ENCODE assay signal across 18 mouse cellular contexts in the genomic region with DNA sequence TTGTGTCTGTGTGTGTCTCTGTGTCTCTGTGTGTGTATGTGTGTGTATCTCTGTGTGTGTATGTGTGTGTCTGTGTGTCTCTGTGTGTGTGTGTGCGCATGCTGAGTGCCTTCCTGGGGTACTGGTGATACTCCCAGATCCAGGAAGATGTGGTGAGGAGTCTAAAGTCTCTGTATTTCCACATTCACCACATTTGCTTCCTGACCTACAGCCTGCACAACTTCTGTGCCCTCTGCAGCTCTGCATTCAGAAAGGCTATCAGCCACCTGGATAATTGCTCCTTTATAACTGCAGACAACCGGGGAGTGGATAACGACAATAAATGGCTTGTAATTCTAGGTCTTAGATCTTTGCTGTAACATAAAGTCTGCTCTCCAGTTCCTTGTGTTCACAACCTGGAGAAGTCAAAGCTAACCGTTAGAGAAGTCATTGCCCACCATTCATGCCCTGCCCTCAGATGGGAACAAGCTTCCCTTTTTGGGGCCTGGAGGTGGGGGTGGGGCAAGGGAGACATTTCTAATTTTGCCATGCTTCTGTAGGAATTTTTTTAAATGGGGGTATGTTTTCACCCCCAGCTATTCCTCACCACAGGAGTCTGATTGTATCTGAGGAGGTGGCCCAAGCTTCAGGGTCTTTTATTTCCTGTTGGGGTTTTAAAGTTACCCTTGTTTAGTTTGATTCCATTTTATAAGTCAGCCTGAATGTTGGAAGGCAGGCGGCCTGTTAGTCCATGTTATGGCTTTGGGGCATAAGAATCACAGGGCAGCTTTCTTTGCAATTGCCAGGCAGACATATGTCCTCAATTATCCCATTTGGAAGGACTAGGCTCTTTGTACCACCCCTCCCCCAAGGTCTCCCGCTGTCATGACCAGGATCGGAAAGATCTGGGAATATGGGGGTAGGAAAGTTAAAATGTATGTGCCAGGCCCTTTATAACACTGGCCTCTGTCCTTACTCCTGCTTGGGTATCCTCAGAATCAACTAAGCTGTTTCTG. TPM values are rescaled to one million over a fixed set of nuclear protein-coding genes. Genes with fewer than 3 reads are reported as not detected.
DNase-seq lines count a peak whose midpoint lies in the region; ATAC-seq and TF ChIP-seq lines count a peak whose summit lies in the region.
"Had no signal": no experiment of that assay in that cellular context is flagged by ENCODE, and none has a peak within 500 bp of the region (broad histone marks: within the 10 kb centered on the region; RNA-seq: fewer than 3 reads in every experiment).

No protein-coding gene starts in this region.

- ATAC-seq in embryonic facial prominence, embryonic 13.5 days (ENCODE audit: insufficient number of reproducible peaks, insufficient read depth, low FRiP score, low TSS enrichment, low read depth) = peak; percentile 33; the same call in 1 of the 2 replicates
- peak; percentile 68 for ATAC-seq in intestine, postnatal 0 days
- ATAC-seq in erythroid progenitor cell, adult 5-6 weeks (replicated peaks; ENCODE audit: low FRiP score, poor library complexity, severe bottlenecking) = no peak
- ATAC-seq: activated CD4-positive, CD25-positive, alpha-beta regulatory T cell, adult 4 months; CD4-positive, CD25-positive, alpha-beta regulatory T cell, adult 4 months; liver, embryonic 12.5 days; lung, postnatal 0 days had no signal

- H3K4me1 ChIP-seq in embryonic facial prominence, embryonic 13.5 days = peaks cover 93% of the 10 kb centered on the region
- H3K4me1 ChIP-seq in intestine, postnatal 0 days (replicated peaks; ENCODE audit: control insufficient read depth, insufficient read depth, low read length) = no peaks in the 10 kb centered on the region
- H3K4me1 ChIP-seq: liver, embryonic 12.5 days had no signal

- H3K9me3 ChIP-seq in embryonic facial prominence, embryonic 13.5 days = no peaks in the 10 kb centered on the region
- H3K9me3 ChIP-seq in intestine, postnatal 0 days (ENCODE audit: control insufficient read depth) = no peaks in the 10 kb centered on the region
- H3K9me3 ChIP-seq: heart, embryonic 15.5 days; hindbrain, embryonic 15.5 days; liver, embryonic 12.5 days had no signal

- no peaks in the 10 kb centered on the region for H3K27me3 ChIP-seq in embryonic facial prominence, embryonic 13.5 days
- no peaks in the 10 kb centered on the region for H3K27me3 ChIP-seq in intestine, postnatal 0 days (replicated peaks; ENCODE audit: control insufficient read depth, insufficient read depth, low read length)
- H3K27me3 ChIP-seq: heart, embryonic 15.5 days; hindbrain, embryonic 15.5 days had no signal

- DNase-seq in 3T3-L1 (ENCODE audit: low read depth, low spot score) (peak; percentile 29), adipocyte (ENCODE audit: low spot score) (peak; percentile 36)
- no peak for DNase-seq in natural killer cell, adult 2 months (ENCODE audit: low spot score in 2 of 2)
- no peak for DNase-seq in urinary bladder, postnatal 14 days (ENCODE audit: low spot score)
- no peak for DNase-seq in frontal cortex, postnatal 10 days (ENCODE audit: low spot score in 2 of 2)
- DNase-seq: kidney, postnatal 25 days; right cerebral cortex, postnatal 4 days; thymus, postnatal 14 days had no signal

- peak overlapping the region; percentile 23 for H3K4me2 ChIP-seq in embryonic facial prominence, embryonic 13.5 days
- no peak overlapping the region for H3K4me2 ChIP-seq in intestine, postnatal 0 days (replicated peaks; ENCODE audit: low read depth)
- H3K4me2 ChIP-seq: heart, embryonic 15.5 days; hindbrain, embryonic 15.5 days; liver, embryonic 12.5 days; midbrain, embryonic 11.5 days had no signal

- peaks cover 2% of the 10 kb centered on the region; the same call in 1 of the 2 replicates for H3K36me3 ChIP-seq in embryonic facial prominence, embryonic 13.5 days
- no peaks in the 10 kb centered on the region for H3K36me3 ChIP-seq in intestine, postnatal 0 days (ENCODE audit: control insufficient read depth, insufficient read depth)
- H3K36me3 ChIP-seq: heart, embryonic 15.5 days; hindbrain, embryonic 15.5 days; liver, embryonic 12.5 days had no signal

- no peak overlapping the region for H3K9ac ChIP-seq in embryonic facial prominence, embryonic 13.5 days
- H3K9ac ChIP-seq in intestine, postnatal 0 days (ENCODE audit: low read depth, low read length) = no peak overlapping the region
- H3K9ac ChIP-seq: heart, embryonic 15.5 days; hindbrain, embryonic 15.5 days; liver, embryonic 12.5 days had no signal

- 30% methylated on average over 7 of the region's 7 CpGs for WGBS in embryonic facial prominence, embryonic 13.5 days
- 56% methylated on average over 7 of the region's 7 CpGs for WGBS in intestine, postnatal 0 days

- peak overlapping the region; percentile 79 for H3K27ac ChIP-seq in embryonic facial prominence, embryonic 13.5 days
- H3K27ac ChIP-seq in intestine, postnatal 0 days (ENCODE audit: low read depth, low read length) = no peak overlapping the region
- H3K27ac ChIP-seq: heart, embryonic 15.5 days; hindbrain, embryonic 15.5 days; liver, embryonic 12.5 days had no signal

- no peak overlapping the region for H3K4me3 ChIP-seq in embryonic facial prominence, embryonic 13.5 days
- no peak overlapping the region for H3K4me3 ChIP-seq in intestine, postnatal 0 days (ENCODE audit: low read depth, low read length)
- H3K4me3 ChIP-seq: heart, embryonic 15.5 days; hindbrain, embryonic 15.5 days; liver, embryonic 12.5 days had no signal

- TF ChIP-seq CTCF in intestine, postnatal 0 days (IDR thresholded peaks at IDR 0.05; ENCODE audit: low read depth) = no peak

RNA-seq across cellular contexts. Expression of gene Kif26b, which starts 39.9 kb away (rescaled TPM):
- 26.0 and 28.6 TPM in 2 replicates for polyA plus RNA-seq in embryonic facial prominence, embryonic 13.5 days (2015; fragmentation: Nextera tagmentation; extraction: Ambion mirVana)
- polyA plus RNA-seq in intestine, postnatal 0 days (2015; fragmentation: Nextera tagmentation; extraction: Ambion mirVana) = 0.54 and 0.57 TPM in 2 replicates
- not detected in 2 replicates for total RNA-seq in erythroid progenitor cell, adult 5-6 weeks (2015; ENCODE audit: low replicate concordance)
- total RNA-seq in erythroid progenitor cell, adult 5-6 weeks (2017; ENCODE audit: low replicate concordance) = 0.77 TPM in 1 of 2 replicates, not detected in the other
- polyA plus RNA-seq: activated CD4-positive, CD25-positive, alpha-beta regulatory T cell, adult 4 months had no signal

Comparison
In these comparisons a context has a peak if more than half of its experiments do, and no peak if none do; other contexts are left out.
1. DNase-seq: peak in 3T3-L1 (single experiment) and adipocyte (single experiment); none in natural killer cell, adult 2 months (0 of 2), urinary bladder, postnatal 14 days (single experiment) and frontal cortex, postnatal 10 days (0 of 2).
2. RNA of gene Kif26b, which starts 39.9 kb away (polyA plus RNA-seq): 26.0 to 28.6 TPM in embryonic facial prominence, embryonic 13.5 days; 0.54 to 0.57 TPM in intestine, postnatal 0 days; every median in the first group is over 10 times any median in the second.